Mouse (Mus musculus) intestine, embryonic 16.5 days (tissue): ENCODE measurements around the gene Barx1. TPM values are rescaled to one million over a fixed set of nuclear protein-coding genes. Genes with fewer than 3 reads are reported as not detected.

Experiments
- ATAC-seq: fragments of 200-750 bp; cut with Nextera tagmentation; 2 replicates; pipeline ENCODE4 v1.8.0; 2017; ENCODE audit warnings: moderate TSS enrichment, moderate library complexity
- H3K27ac ChIP-seq: fragments of 300-500 bp; sonication (generic); 2 replicates; pipeline ENCODE4 v1.5.1; 2014; ENCODE audit warnings: mild to moderate bottlenecking, low read length
- H3K27me3 ChIP-seq: fragments of 300-500 bp; sonication (generic); replicated peaks from 2 replicates; pipeline ENCODE4 v1.6.1; 2014; ENCODE audit warnings: low read length, control low read depth, mixed read lengths; ENCODE audit not compliant: control insufficient read depth, insufficient read depth
- H3K36me3 ChIP-seq: fragments of 300-500 bp; sonication (generic); 2 replicates; pipeline ENCODE4 v1.6.1; 2014; ENCODE audit warnings: low read length, control low read depth; ENCODE audit not compliant: control insufficient read depth, insufficient read depth
- H3K4me1 ChIP-seq: fragments of 300-500 bp; sonication (generic); 2 replicates; pipeline ENCODE4 v1.6.1; 2014; ENCODE audit warnings: low read length, control low read depth, mixed read lengths; ENCODE audit not compliant: control insufficient read depth, insufficient read depth
- H3K4me2 ChIP-seq: fragments of 300-500 bp; sonication (generic); 2 replicates; pipeline ENCODE4 v1.6.1; 2014; ENCODE audit warnings: low read depth, low read length, control low read depth
- H3K4me3 ChIP-seq: fragments of 300-500 bp; sonication (generic); 2 replicates; pipeline ENCODE4 v1.5.1; 2014; ENCODE audit warnings: mild to moderate bottlenecking, low read length
- H3K9ac ChIP-seq: fragments of 300-500 bp; sonication (generic); 2 replicates; pipeline ENCODE4 v1.6.1; 2014; ENCODE audit warnings: low read depth, low read length
- H3K9me3 ChIP-seq: fragments of 300-500 bp; sonication (generic); 2 replicates; pipeline ENCODE4 v1.6.1; 2016; ENCODE audit warnings: low read length, control low read depth; ENCODE audit not compliant: control insufficient read depth
- WGBS: fragments of 180-500 bp; shearing (Covaris S2); extraction: QIAGEN DNeasy Blood & Tissue Kit; methylation state at CpG from one replicate; pipeline ENCODE4 v1.1.7; 2014; 5-methylcytosine and 5-hydroxymethylcytosine counted together
- polyA plus RNA-seq: library from polyadenylated mRNA; unstranded; fragments of >200 nt; fragmentation: Nextera tagmentation; extraction: Ambion mirVana; gene quantifications from 2 replicates; pipeline ENCODE4 v1.2.1, GENCODE M21; 2015

Gene Barx1
- polyA plus RNA-seq, 1 experiment from 2014 or later, result 0.18 TPM

DNA sequence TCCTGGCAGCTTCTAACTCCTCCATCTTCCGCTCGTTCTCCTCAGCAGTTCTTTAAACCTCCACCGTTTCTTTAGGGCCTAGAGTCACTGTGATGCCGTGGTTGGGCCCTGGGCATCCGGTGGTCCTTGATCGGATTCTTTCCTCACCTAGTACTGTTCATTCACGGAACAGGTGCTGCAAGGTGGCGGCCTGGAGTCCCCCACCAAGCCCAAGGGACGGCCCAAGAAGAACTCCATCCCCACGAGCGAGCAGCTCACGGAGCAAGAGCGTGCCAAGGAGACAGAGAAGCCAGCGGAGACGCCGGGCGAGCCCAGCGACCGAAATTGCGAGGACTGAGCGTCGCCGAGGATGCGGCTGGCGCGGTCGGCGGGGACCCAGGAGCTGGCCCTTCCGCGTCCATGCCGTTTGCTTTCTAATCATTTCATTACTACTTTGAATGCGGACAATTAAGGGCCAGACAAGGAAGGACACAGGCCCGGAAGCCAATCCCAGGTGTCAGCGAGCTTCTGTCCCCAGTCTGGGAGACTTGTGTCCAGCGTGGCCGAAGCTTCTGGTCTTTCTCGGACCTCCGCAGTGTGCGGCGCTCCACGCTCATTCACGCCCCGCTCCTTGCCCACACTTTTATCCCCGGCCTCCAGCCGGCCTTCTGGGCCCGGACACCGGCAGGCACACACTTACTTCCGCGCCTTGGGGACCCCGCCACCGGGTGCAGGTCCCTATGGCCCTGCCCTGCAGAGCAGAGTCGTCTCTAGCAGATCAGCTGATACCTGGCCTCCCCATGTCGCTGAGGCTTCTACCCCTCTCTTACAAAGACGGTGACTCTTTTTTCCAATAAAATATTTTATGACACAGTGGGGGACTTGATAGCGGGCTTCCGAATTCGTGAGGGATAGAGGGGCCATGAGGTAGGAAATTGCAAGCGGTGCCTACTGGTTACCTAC, 3.1 kb downstream of the Barx1 start:
- H3K4me1 ChIP-seq, result peaks cover 23% of the 10 kb centered on the region
- H3K27ac ChIP-seq, result no peak overlapping the region
- no peaks in the 10 kb centered on the region for H3K9me3 ChIP-seq
- no peak for ATAC-seq
- H3K4me2 ChIP-seq, result no peak overlapping the region
- WGBS, result 2% methylated on average over 58 of the region's 58 CpGs
- H3K36me3 ChIP-seq, result no peaks in the 10 kb centered on the region
- H3K4me3 ChIP-seq, result no peak overlapping the region
- H3K9ac ChIP-seq, result no peak overlapping the region
- peaks cover 86% of the 10 kb centered on the region for H3K27me3 ChIP-seq

DNA sequence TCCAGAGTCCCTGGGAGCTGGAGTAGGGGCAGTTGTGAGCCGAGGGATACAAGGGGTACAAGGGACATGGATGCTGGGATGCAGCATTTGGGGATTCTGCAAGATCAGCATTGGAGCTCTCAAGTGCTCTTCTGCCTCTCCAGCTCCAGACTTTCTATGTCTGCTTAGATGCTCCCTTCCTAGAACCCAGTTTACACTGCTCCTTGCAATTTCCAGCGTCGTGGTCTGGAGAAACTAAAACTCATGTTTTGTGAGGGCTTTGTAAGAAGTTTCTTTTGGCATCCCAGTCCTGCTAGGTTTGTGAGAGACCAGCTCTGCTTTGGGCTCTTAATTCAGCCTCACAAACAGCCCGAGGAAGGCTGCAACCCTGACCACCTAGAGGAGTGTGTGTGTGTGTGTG, 4.7 kb downstream of the Barx1 start:
- no peak overlapping the region for H3K4me3 ChIP-seq
- no peak overlapping the region for H3K4me2 ChIP-seq
- peaks cover 25% of the 10 kb centered on the region for H3K4me1 ChIP-seq
- 4% methylated on average over 4 of the region's 4 CpGs for WGBS
- no peaks in the 10 kb centered on the region for H3K9me3 ChIP-seq
- H3K9ac ChIP-seq, result no peak overlapping the region
- no peak overlapping the region for H3K27ac ChIP-seq
- no peak for ATAC-seq
- no peaks in the 10 kb centered on the region for H3K36me3 ChIP-seq
- H3K27me3 ChIP-seq, result peaks cover 79% of the 10 kb centered on the region

GRCm38 (mm10) chr13:48668091-48668975, 5.5 kb downstream of the Barx1 start:
- no peak overlapping the region for H3K9ac ChIP-seq
- no peak overlapping the region for H3K27ac ChIP-seq

GRCm38 (mm10) chr13:48668976-48669534, 6.3 kb downstream of the Barx1 start:
- Histone ChIP-seq H3K27me3 (peaks cover 79% of the 10 kb centered on the region), H3K27ac (no peak overlapping the region)

More at GRCm38 (mm10) chr13:48668091-48668975, 5.5 kb downstream of the Barx1 start:
- Histone ChIP-seq H3K4me3 (peak overlapping the region; percentile 27), H3K9me3 (no peaks in the 10 kb centered on the region), H3K4me1 (peaks cover 18% of the 10 kb centered on the region), H3K4me2 (peak overlapping the region; percentile 42), H3K27me3 (peaks cover 79% of the 10 kb centered on the region), H3K36me3 (no peaks in the 10 kb centered on the region)
- no peak for ATAC-seq
- 2% methylated on average over 33 of the region's 33 CpGs for WGBS

DNA sequence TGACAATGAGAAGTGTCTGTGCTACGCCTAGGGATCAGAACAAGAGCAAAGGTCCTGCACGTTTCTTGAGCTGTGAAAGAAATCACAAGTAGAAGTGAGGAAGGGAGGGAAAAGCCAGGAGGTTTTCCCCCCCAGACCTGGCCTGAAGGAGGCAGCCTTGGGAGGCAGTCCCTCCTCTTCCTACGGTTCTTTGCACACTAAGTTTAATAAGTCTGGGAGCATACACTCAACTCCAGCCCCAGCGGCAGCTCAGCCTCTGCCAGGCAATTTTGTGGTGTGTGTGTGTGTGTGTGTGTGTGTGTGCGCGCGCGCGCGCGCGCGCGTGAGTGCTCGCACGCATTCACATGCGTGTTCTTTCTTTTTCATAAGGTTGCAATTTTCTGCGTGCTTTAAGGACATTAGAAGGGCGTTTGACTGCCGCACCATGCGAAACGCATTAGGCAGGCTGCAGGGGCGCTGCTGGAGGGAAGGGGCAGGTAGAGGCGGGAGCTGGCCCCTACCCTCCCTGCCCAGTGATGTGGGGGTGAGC, 9.6 kb downstream of the Barx1 start:
- WGBS, result 2% methylated on average over 24 of the region's 24 CpGs
- Histone ChIP-seq H3K9me3 (peaks cover 4% of the 10 kb centered on the region; the same call in 1 of the 2 replicates), H3K36me3 (no peaks in the 10 kb centered on the region), H3K9ac (0 out of 2 replicates have a peak overlapping the region, but pooled peaks have one; percentile 27), H3K4me3 (peak overlapping the region; percentile 20; the same call in 1 of the 2 replicates), H3K27ac (no peak overlapping the region), H3K27me3 (peaks cover 56% of the 10 kb centered on the region), H3K4me2 (peak overlapping the region; percentile 45), H3K4me1 (peaks cover 11% of the 10 kb centered on the region)
- ATAC-seq, result no peak

More at GRCm38 (mm10) chr13:48668976-48669534, 6.3 kb downstream of the Barx1 start:
- peak overlapping the region; percentile 27 for H3K4me3 ChIP-seq
- H3K4me1 ChIP-seq, result peaks cover 17% of the 10 kb centered on the region
- 1% methylated on average over 34 of the region's 34 CpGs for WGBS
- H3K36me3 ChIP-seq, result no peaks in the 10 kb centered on the region
- H3K9ac ChIP-seq, result no peak overlapping the region
- H3K9me3 ChIP-seq, result no peaks in the 10 kb centered on the region
- peak overlapping the region; percentile 42 for H3K4me2 ChIP-seq
- no peak; the same call in 1 of the 2 replicates for ATAC-seq

DNA sequence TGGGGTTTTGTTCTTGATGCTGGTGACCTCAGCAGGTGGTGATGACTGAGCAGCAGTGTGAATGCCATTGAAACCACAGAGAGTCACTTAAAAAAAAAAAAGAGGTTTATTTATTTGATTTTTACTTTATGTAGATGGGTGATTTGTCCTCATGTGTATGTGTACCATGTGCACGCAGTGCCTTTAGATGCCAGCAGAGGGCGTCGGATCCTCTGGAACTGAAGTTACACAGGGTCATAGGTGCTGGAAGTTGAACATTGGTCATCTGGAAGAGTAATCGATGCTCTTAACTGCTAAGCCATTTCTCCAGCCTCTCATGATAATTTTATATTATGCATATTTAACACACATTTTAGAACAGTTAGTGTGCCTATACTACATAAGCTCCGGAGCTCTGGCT, 11.8 kb downstream of the Barx1 start:
- Histone ChIP-seq H3K4me2 (no peak overlapping the region), H3K9me3 (peaks cover 4% of the 10 kb centered on the region; the same call in 1 of the 2 replicates), H3K9ac (no peak overlapping the region), H3K27ac (no peak overlapping the region), H3K4me1 (0 out of 2 replicates have a peak, but pooled peaks cover 3% of the 10 kb centered on the region), H3K27me3 (peaks cover 42% of the 10 kb centered on the region), H3K4me3 (no peak overlapping the region), H3K36me3 (no peaks in the 10 kb centered on the region)
- no peak for ATAC-seq
- WGBS, result 80% methylated on average over 5 of the region's 5 CpGs

GRCm38 (mm10) chr13:48679351-48679750, 16.6 kb downstream of the Barx1 start:
- no peaks in the 10 kb centered on the region for H3K4me1 ChIP-seq
- ATAC-seq, result no peak
- no peak overlapping the region for H3K4me3 ChIP-seq
- H3K36me3 ChIP-seq, result no peaks in the 10 kb centered on the region
- no peak overlapping the region for H3K27ac ChIP-seq
- H3K27me3 ChIP-seq, result peaks cover 8% of the 10 kb centered on the region; the same call in 1 of the 2 replicates
- WGBS, result 35% methylated on average over 1 of the region's 1 CpGs
- H3K9me3 ChIP-seq, result peaks cover 4% of the 10 kb centered on the region; the same call in 1 of the 2 replicates
- no peak overlapping the region for H3K9ac ChIP-seq
- H3K4me2 ChIP-seq, result no peak overlapping the region

DNA sequence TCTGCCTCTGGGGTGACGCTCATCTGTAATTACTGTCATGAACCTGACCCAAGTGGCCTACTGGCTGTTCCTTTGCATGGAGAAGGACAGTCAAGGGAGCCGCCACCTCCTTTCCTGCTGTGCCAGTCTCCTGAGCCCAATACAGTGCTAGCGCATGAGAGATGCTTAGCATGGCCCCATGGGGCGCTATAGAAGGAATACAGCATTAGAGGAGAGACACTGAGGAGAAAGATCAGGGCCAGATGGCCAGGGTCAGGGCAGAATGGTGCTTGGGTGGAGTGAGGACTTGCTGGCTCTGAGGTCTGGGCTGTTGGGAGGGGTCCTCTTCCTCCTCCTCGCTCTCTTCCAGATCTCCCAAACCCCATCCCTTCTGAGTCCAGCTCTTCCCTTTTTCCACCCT, 23.9 kb downstream of the Barx1 start:
- Histone ChIP-seq H3K36me3 (no peaks in the 10 kb centered on the region), H3K4me1 (no peaks in the 10 kb centered on the region), H3K9ac (no peak overlapping the region), H3K27me3 (0 out of 2 replicates have a peak, but pooled peaks cover 4% of the 10 kb centered on the region), H3K9me3 (no peaks in the 10 kb centered on the region), H3K4me2 (no peak overlapping the region), H3K4me3 (no peak overlapping the region), H3K27ac (no peak overlapping the region)
- ATAC-seq, result no peak
- 57% methylated on average over 5 of the region's 5 CpGs for WGBS
